Mouse (Mus musculus) c-Kit-positive CD71-positive TER-119-positive erythroid progenitor cells, embryonic 14.5 days (primary cell): ENCODE results near the gene Cfap126.
A peak's percentile ranks its signal among the peaks of the same experiment; 100 is the strongest.
"Not testable (repeated sequence)": the region's sequence is repeated elsewhere in the genome, so short reads cannot be mapped to it uniquely, and the experiment has no call there.

Source experiments
- DNase-seq: peaks from one replicate; pipeline ENCODE4 v3.0.0-alpha.2; 2013; ENCODE audit warnings: low spot score

The Cfap126 gene

GRCm38 (mm10) chr1:171124398-171124797, 10.7 kb downstream of the Cfap126 start:
- DNase-seq = peak; percentile 65

DNA sequence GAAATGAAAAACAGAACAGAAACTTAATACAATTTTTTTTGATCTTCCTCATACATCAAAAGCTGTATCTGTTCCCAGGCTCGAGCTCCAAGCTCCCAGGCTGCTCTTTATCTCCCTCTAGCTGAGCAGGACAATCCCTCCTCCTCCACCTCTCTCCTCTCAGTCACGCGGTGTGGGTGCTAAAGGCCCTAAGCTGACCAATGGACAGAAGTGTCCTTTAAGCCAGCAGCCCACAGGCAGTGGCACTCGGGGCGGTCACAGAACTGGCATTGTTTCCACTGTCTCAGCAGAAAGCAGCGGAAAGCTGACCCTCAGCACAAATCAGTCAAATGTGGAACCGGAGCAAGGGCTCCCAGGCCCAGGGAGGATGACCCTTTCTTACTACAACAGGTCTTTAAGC, 15.5 kb downstream of the Cfap126 start:
- DNase-seq = no peak

GRCm38 (mm10) chr1:171130971-171131370, 17.3 kb downstream of the Cfap126 start:
- no peak for DNase-seq

DNA sequence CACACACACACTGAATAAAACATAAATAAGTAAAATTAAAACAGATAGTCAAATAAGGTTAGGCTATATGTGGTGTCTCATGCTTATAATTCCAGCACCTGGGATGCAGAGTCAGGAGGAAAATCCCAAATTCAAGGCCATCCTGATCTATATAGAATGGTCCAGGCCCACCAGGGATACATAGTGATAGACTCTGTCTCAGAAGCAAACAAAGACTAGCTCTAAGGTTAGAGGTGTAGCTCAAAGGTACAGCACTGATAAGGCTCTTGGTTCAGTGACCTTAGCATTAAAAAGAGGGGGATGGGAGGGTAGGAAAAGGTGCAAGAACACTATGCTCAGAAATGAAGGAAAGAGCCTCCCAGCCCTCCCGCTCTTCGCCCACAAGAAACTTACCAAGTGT, 21.9 kb downstream of the Cfap126 start:
- DNase-seq = no peak

DNA sequence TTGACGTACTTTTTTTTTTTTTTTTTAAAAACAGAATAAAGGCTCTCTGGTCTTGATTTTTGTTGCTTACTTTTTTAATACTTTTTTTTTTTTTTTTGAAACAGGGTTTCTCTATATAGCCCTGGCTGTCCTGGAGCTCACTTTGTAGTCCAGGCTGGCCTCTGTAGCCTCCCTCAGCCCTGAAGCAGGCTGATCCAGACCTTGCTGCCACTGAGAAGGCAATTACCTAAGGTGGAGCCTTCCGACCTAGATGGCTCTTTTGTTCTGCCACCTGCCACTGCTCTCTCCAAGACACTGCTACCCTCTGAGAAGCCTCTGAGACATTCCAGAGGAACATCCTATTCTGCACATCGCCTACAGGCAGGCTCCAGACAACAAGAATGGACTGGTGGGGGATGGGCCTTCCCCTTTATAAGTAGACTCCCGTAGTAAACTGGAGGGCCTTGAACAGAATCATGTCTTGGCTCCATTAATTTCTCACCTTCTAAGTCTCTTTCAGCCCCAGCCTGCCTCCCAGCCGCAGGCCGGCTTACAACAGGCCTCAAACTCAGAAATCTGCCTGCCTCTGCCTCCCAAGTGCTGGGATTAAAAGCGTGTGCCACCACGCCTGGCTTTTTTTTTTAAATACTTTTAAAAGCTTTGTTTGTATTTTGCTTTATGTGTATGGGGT, 23.9 kb downstream of the Cfap126 start:
- not testable (repeated sequence) for DNase-seq

GRCm38 (mm10) chr1:171142981-171143380, 29.3 kb downstream of the Cfap126 start:
- DNase-seq = not testable (repeated sequence)

GRCm38 (mm10) chr1:171149974-171150760, 36.4 kb downstream of the Cfap126 start, which contains the start of the genes Sdhc and Mpz:
TSS of gene Sdhc (minus strand) at chr1:171150603.
TSS of gene Mpz (plus strand) at chr1:171150711.
- peak; percentile 96 for DNase-seq

GRCm38 (mm10) chr1:171150838-171151391, 37.2 kb downstream of the Cfap126 start:
- DNase-seq = no peak

DNA sequence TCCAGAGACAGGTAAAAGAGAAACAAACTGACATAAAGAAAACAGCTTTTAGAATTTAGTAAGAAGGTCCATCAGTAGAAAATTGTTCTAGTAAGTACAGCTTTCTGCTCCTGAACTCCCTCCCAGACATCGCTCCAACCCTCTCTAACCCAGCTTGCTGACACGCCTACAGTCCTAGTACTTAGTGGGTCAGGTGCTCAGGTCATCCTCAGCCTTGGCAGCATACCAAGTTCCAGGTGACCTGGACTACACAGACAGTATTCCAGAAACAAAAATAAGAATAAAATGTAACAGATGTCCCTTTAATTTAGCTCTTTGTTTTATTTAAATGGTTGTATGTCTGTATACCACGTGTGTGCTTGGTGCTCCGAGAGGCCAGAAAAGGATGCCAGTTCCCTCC, 38.2 kb downstream of the Cfap126 start:
- no peak for DNase-seq

GRCm38 (mm10) chr1:171156644-171157043, 42.9 kb downstream of the Cfap126 start:
- DNase-seq = no peak

DNA sequence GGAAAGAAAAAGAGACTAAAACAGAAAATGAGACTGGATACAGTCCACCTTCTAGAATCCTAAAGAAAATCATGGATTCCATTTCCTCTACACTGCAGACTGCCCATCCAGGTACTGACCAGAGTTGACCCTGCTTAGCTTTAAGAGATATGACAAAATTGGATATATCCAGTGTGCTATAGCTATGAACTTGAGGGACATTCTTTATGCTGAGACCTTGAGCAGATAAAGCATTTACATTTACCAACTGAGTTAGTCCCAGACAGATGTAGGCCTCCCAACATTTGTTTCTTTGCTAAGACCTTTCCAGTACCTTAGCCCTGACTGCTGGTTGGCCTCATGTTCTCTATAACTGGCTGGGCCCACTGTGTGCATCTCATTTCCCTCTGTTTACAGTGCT, 44.2 kb downstream of the Cfap126 start:
- no peak for DNase-seq

DNA sequence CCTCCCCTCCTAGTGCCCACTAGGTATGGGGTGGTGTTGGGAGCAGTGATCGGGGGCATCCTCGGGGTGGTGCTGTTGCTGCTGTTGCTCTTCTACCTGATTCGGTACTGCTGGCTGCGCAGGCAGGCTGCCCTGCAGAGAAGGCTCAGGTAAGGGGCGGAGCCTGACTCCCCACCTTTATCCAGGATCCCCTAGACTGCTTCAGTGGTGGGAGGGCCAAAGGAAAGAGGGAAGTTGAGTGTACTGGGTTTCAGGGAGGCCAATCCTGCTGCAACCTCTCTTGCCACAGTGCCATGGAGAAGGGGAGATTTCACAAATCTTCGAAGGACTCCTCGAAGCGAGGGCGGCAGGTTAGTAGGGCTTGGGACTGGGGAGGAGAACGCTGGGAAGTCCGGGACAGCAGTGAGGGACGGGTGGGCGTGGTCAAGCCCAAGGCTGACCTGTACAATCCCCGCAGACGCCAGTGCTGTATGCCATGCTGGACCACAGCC, 45.8 kb downstream of the Cfap126 start:
- DNase-seq = no peak

DNA sequence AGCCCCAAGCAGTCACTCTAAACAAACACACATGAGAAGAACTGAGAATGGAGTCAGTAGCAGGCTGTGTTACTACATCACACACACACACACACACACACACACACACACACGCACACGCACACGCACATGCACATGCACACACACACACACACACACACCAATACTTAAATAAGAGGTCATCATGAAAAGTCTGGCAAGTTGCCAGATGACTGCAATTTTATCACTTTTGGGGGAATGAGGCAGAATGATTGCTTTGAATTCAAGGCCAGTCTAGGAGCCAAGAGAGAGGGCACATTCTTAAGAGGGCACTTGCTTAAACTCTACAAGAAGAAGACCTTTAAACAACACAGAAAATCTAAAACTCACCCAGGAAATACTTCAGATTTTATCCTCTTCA, 48.8 kb downstream of the Cfap126 start:
- DNase-seq = no peak

DNA sequence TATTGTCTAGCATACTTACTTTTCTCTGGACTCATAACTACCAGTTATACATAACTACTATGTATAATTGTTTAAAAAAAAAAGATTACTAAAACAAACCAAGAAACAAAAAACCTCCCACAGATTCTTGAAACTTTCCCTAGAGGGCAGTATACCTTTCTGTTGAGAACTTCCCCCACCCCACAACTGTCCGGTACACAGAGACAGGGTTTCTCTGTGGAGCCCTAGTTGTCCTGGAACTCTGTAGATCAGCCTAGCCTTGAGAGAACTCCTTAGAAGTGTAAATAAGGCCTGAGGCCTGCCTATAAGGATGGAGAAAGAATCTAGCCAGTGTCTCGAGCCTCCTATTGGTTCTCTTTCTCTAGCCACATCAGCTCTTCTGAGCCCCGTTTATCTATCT, 50.5 kb downstream of the Cfap126 start:
- DNase-seq = no peak

GRCm38 (mm10) chr1:171165629-171166345, 52.1 kb downstream of the Cfap126 start:
- no peak for DNase-seq

DNA sequence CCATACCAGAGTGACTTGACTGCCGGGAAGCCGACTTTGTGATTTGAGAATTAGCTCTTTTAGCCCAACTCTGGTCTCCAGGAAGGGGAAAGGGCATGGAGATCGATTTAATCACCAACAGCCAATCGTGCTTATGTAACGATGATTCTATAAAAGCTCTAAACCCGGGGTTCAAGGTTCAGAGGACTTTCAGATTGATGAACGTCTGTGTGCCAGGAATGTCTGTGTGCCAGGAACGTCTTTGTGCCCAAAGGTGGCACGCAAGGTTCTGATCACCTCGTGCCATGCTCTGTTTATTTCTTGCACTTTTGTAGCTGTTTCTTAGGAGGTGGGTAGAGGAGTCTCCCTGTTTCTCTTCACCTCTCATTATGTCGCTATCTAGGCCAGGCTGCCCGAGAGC, 55.2 kb downstream of the Cfap126 start:
- DNase-seq = no peak

GRCm38 (mm10) chr1:171169913-171170312, 56.2 kb downstream of the Cfap126 start:
- no peak for DNase-seq

- DNase-seq = no peak
Measured at GRCm38 (mm10) chr1:171171138-171171537, 57.4 kb downstream of the Cfap126 start.

DNA sequence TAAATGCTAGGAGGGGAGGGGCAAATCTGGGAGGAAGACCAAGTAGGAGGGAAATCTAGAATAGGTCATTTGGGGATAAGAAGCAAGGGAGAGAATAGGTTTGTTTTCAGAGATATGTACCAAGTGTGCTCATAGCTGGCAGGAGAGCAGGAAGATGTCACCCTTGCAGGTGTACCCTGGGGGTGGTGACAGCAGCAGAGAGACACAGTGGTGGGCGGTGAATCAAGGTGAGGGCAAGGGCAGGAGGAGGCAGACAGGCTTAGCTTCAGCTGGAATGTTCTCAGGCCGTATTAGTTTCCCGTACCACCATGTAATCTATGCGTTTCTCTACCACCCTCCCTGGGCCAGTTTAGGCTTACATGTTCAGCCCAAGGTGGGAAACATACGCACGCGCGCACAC, 59.1 kb downstream of the Cfap126 start:
- DNase-seq = no peak
